Comparison of ENCODE assay signal across 8 mouse cellular contexts in the genomic region with DNA sequence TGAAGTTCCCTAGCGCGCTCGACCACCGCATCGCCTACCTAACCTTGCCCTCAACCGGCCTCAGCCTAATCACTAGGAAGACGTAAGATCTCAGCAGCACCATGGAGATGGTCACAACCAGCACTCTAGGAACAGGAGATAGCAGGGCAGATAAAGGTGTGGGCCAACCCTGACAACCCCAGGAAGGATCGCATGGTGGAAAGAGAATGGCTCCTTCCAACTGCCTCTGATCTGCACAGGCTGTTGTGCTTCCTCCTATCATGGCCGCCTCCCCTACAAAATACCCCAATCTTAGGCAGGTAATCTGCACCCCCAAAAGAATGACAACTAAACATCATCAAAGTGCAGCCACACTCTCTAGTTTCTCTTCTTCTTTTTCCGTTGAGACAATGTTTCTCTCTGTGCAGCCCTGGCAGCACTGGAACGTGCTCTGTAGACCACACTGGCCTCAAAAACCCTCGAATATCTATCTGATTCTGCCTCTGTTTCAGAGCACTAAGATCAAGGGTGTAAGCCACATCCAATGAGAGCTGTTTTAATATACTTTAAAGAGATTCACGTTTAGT. TPM values are rescaled to one million over a fixed set of nuclear protein-coding genes. Genes with fewer than 3 reads are reported as not detected.
DNase-seq lines count a peak whose midpoint lies in the region; ATAC-seq lines count a peak whose summit lies in the region.

No protein-coding gene starts in this region.

- H3K4me3 ChIP-seq in liver, embryonic 11.5 days (ENCODE audit: low read depth, low read length), result peak overlapping the region; percentile 6; the same call in 1 of the 2 replicates
- peak overlapping the region; percentile 99; the same call in 1 of the 2 replicates for H3K4me3 ChIP-seq in embryonic facial prominence, embryonic 13.5 days

- peaks cover 30% of the 10 kb centered on the region for H3K36me3 ChIP-seq in liver, embryonic 11.5 days (ENCODE audit: control insufficient read depth, insufficient read depth, low read length)
- H3K36me3 ChIP-seq in embryonic facial prominence, embryonic 13.5 days, result peaks cover 46% of the 10 kb centered on the region

- 0 out of 2 replicates have a peak overlapping the region, but pooled peaks have one; percentile 16 for H3K9ac ChIP-seq in liver, embryonic 11.5 days (ENCODE audit: low read depth, low read length)
- peak overlapping the region; percentile 53 for H3K9ac ChIP-seq in embryonic facial prominence, embryonic 13.5 days

- H3K4me1 ChIP-seq in liver, embryonic 11.5 days (replicated peaks; ENCODE audit: control insufficient read depth, insufficient read depth, low read length), result peaks cover 23% of the 10 kb centered on the region
- H3K4me1 ChIP-seq in embryonic facial prominence, embryonic 13.5 days, result peaks cover 28% of the 10 kb centered on the region

- H3K9me3 ChIP-seq in liver, embryonic 11.5 days (ENCODE audit: control insufficient read depth, low read length), result no peaks in the 10 kb centered on the region
- H3K9me3 ChIP-seq in embryonic facial prominence, embryonic 13.5 days, result no peaks in the 10 kb centered on the region

- no peaks in the 10 kb centered on the region for H3K27me3 ChIP-seq in liver, embryonic 11.5 days (replicated peaks; ENCODE audit: control insufficient read depth, insufficient read depth, low read length)
- no peaks in the 10 kb centered on the region for H3K27me3 ChIP-seq in embryonic facial prominence, embryonic 13.5 days

- DNase-seq in liver, embryonic 11.5 days (ENCODE audit: low spot score), result no peak
- no peak for DNase-seq in liver
- peak; percentile 44 for DNase-seq in induced T-regulatory cell, adult 2 months (ENCODE audit: low read depth)
- peak; percentile 47 for DNase-seq in naive thymus-derived CD4-positive, alpha-beta T cell, adult 2 months (ENCODE audit: low read depth)
- DNase-seq in cerebellum, adult 8-10 months, result no peak
- DNase-seq in frontal cortex, postnatal 36 days (ENCODE audit: low spot score in 2 of 2), result no peak
- no peak for DNase-seq in left cerebral cortex, adult 9 months (ENCODE audit: low spot score in 2 of 2)

- H3K27ac ChIP-seq in liver, embryonic 11.5 days (ENCODE audit: low read depth, low read length), result no peak overlapping the region
- H3K27ac ChIP-seq in embryonic facial prominence, embryonic 13.5 days, result no peak overlapping the region

- WGBS in liver, embryonic 11.5 days, result 80% methylated on average over 13 of the region's 13 CpGs
- 88% methylated on average over 13 of the region's 13 CpGs for WGBS in embryonic facial prominence, embryonic 13.5 days

- H3K4me2 ChIP-seq in liver, embryonic 11.5 days, result peak overlapping the region; percentile 85
- peak overlapping the region; percentile 62 for H3K4me2 ChIP-seq in embryonic facial prominence, embryonic 13.5 days

- no peak for ATAC-seq in liver, embryonic 11.5 days (replicated peaks; ENCODE audit: low FRiP score)
- ATAC-seq in embryonic facial prominence, embryonic 13.5 days (ENCODE audit: insufficient number of reproducible peaks, insufficient read depth, low FRiP score, low TSS enrichment, low read depth), result no peak

RNA-seq across cellular contexts. Expression of gene Mgea5, which starts 3.2 kb away (rescaled TPM):
- 38.9 and 39.7 TPM in 2 replicates for polyA plus RNA-seq in liver, embryonic 11.5 days (2014; fragmentation: Nextera tagmentation; extraction: Ambion mirVana)
- 70.7 and 74.5 TPM in 2 replicates for polyA plus RNA-seq in embryonic facial prominence, embryonic 13.5 days (2015; fragmentation: Nextera tagmentation; extraction: Ambion mirVana)

RNA-seq across cellular contexts. Expression of gene Npm3, which starts 31.0 kb away (rescaled TPM):
- 32.7 and 34.5 TPM in 2 replicates for polyA plus RNA-seq in liver, embryonic 11.5 days (2014; fragmentation: Nextera tagmentation; extraction: Ambion mirVana)
- polyA plus RNA-seq in embryonic facial prominence, embryonic 13.5 days (2015; fragmentation: Nextera tagmentation; extraction: Ambion mirVana), result 16.8 and 17.7 TPM in 2 replicates

RNA-seq across cellular contexts. Expression of gene Kcnip2, which starts 35.4 kb away (rescaled TPM):
- polyA plus RNA-seq in liver, embryonic 11.5 days (2014; fragmentation: Nextera tagmentation; extraction: Ambion mirVana), result 1.2 and 1.8 TPM in 2 replicates
- 1.3 TPM in 2 replicates for polyA plus RNA-seq in embryonic facial prominence, embryonic 13.5 days (2015; fragmentation: Nextera tagmentation; extraction: Ambion mirVana)

RNA-seq across cellular contexts. Expression of gene Fgf8, which starts 37.7 kb away (rescaled TPM):
- 0.32 and 0.82 TPM in 2 replicates for polyA plus RNA-seq in liver, embryonic 11.5 days (2014; fragmentation: Nextera tagmentation; extraction: Ambion mirVana)
- 1.6 and 2.5 TPM in 2 replicates for polyA plus RNA-seq in embryonic facial prominence, embryonic 13.5 days (2015; fragmentation: Nextera tagmentation; extraction: Ambion mirVana)

Comparison
In these comparisons a context has a peak if more than half of its experiments do, and no peak if none do; other contexts are left out.
1. DNase-seq: peak in induced T-regulatory cell, adult 2 months (single experiment) and naive thymus-derived CD4-positive, alpha-beta T cell, adult 2 months (single experiment); none in liver, embryonic 11.5 days (single experiment), liver (single experiment), cerebellum, adult 8-10 months (single experiment), frontal cortex, postnatal 36 days (0 of 2) and left cerebral cortex, adult 9 months (0 of 2).